Mouse (Mus musculus) frontal cortex, adult 2 months (tissue): ENCODE data around the gene Lamtor2. TPM values are rescaled to one million over a fixed set of nuclear protein-coding genes. Genes with fewer than 3 reads are reported as not detected.
"Not testable (repeated sequence)": the region's sequence is repeated elsewhere in the genome, so short reads cannot be mapped to it uniquely, and the experiment has no call there.

ENCODE experiments used
- DNase-seq, 2 experiments: peaks; one replicate each; pipeline ENCODE4 v3.0.0; 2022; ENCODE audit warnings: low spot score in 1 of 2; ENCODE audit errors: extremely low spot score in 1 of 2
- polyA plus RNA-seq: library from polyadenylated mRNA; depleted of rRNA; stranded (reverse); fragments of >200 nt; gene quantifications from 2 replicates; pipeline ENCODE4 v1.2.3, GENCODE M21; 2012; rRNA removed

Gene Lamtor2
- 110 and 131 TPM in 2 replicates for polyA plus RNA-seq

DNA sequence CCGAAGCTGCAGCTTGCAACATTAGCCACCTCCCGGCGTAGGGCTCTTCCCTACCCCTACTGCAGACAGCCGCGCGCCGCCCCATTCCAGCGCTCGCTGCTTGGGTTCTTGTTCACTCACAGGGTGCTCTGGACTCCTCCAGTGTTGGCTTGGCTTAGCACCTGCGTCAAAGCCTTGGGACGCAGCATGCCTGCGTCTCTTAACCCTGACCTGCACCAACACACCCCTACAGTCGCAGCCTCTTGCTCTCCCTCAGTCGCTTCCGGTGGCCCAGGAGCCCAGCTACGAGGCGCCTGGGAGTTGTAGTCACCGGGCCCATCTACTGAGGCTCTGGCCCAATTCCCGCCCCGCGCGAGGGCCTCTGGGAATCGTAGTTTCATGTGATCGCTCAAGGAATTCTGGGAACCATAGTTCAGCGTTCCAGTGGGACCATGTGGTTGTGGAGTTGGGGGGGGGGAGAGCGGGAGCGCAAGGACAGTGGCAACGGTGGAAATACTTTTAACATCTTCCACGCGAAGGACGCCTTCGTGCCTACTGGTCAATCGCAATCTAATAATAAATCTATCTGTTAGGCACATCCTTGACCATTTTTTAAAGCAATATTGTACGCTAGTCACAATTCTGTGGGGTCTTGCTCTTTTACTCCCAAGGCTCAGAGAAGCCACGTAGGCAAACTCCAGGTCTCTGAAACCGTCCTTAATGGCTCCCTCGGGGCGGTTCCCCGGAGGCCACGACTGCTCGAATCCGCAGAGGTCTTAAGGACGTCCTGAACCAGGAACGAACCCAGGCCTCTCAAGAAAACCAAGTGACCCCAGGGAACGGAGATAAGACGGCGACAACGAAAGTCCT is at the start of gene Lamtor2:
Gene Lamtor2, minus strand, starts transcription at position 399 of the 849 bp plus-strand sequence.
- DNase-seq: peak; percentile 98 to 99

DNA sequence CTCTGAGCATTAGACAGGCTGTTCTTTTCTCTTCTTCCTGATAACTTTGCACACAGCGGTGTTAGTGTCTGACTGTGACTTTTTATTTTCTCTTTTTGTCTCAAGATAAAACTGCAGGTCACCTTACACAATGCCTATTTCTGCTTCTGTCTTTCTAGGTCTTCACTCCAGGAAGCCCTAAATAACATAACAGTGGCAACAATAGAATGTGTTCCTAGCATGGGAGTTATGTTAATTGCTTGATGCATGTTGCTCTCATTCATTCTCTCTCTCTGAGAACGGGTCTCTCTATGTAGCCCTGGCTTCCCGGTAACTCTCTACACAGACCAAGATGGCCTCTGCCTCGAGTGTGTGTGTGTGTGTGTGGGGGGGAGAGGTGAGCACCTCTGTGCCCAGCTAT is 49.6 kb upstream of the Lamtor2 start:
- DNase-seq: no peak

DNA sequence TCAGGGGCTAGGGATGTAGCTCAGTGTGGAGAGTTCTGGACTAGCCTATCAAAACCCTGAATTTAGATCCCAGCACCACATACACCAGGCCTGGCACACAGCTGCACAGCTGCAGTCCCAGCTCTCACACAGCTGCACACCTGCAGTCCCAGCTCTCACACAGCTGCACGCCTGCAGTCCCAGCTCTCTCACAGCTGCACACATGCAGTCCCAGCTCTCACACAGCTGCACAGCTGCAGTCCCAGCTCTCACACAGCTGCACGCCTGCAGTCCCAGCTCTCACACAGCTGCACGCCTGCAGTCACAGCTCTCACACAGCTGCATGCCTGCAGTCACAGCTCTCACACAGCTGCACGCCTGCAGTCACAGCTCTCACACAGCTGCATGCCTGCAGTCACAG is 43.7 kb upstream of the Lamtor2 start:
- not testable (repeated sequence) for DNase-seq

DNA sequence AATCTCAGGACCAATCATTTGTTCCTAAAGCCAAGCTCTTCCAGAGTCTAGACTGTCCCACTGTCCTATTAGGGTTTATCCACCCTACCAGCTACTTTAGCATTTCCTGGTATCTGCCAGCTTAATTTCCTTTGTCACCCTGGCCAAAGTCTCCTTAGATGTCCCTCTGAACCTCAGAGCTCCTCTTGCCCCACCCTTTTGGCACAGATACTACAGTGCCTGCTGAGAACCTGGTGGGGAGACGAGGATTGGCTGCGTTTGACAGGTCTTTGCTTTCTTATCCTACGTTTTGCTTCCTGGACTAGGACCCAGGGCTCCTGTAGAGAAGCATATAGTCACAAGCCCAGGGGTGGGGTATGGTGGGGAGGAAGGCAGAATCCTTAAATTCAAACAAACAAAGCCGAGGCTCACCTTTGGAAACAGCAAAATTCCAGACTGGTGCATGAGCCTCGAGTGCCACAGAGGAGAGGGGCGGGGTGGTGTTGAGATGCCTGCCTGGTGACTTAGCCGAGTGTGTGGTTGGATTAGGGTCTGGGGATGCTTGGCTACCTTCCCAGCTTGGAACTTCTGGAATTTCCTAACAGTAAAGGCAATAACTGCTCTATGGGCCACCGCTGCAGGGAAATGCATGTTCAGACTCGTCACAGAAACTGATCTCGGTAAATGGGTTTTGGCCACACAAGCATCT is 41.2 kb upstream of the Lamtor2 start:
- DNase-seq: no peak

DNA sequence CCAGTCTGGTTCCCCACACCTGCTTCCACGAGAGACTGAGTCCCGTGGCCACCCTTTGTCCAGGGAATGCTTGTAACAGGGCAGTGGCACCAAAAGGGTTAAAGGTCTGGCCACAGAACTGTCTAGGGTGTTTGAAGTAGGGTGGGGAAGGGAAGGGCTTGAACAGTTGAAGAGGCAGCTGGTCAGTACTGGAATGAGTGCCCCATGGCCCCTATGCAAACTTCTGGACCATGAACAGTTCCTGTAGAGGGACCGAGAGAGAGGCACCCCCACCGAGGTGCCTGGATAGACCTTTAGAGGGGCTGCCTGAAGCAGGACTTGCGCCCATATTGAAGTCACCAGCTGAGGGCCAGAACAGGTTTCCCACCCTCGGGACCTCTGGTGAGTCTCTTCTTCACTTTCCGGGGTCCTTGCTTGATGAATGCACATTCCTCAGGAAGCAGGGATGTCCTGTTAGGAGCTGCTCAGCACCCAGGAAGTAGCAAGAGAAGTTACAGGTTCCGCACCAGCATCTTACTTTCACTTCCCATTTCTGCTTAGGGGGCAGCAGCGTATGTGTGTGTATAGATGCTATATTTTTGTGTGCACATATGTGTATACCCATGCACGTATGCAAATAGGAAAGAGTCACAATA is 40.2 kb upstream of the Lamtor2 start:
- DNase-seq: no peak

DNA sequence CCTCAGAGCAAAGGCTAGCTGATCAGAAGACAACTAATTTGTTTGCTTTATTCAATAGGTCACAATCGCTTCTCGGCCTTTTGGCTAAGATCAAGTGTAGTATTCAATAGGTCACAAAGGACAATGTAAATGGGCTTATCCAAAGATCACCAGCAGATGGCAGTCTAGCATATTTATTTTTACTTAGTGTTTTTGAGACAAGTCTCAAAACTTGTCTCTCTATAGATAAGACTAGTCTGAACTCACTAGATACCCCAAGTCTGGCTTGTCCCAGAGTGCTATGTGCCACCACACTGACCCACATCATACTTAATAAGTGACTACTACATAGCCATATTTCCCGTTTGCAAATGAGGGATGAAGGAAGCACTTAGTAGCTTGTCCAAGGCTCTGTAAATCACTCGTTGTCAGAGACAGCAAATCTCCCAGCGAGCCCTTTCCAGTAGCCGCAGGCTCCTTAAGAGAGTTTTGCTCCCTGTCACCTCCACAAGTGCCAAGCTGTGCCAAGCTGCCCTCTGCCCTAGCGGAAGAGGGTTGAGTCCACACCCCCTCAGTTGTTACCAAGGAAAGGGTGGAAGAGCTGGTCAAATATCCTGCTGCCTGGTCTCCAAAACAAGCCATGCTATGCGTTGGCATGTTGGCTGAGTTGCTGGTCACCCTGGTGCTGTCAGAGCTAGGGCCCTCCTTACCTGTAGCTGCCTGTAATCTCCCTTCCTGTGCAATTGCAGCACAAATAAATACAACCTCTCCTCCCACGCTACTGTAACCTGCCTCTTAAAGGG is 39.3 kb upstream of the Lamtor2 start:
- DNase-seq: peak in 1 of 2 experiments; percentile 81

DNA sequence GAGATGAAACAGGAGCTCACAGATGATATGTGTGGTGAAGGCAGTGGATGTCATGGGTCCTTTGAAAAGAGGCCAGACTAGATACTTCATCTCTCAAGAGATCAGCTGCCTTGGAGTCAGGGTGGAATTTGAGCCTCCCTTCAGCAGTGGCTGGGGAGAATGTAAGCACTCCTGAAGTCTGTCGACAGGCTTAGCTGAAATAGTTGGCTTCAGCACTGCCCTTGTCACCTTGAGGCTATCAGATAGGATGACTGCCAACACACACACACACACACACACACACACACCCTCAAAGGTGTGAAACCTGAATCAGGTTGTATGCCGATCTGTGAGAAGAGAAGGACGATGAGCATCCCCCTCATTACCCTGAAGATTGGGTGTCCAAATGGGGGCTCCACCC is 38.2 kb upstream of the Lamtor2 start:
- no peak for DNase-seq

DNA sequence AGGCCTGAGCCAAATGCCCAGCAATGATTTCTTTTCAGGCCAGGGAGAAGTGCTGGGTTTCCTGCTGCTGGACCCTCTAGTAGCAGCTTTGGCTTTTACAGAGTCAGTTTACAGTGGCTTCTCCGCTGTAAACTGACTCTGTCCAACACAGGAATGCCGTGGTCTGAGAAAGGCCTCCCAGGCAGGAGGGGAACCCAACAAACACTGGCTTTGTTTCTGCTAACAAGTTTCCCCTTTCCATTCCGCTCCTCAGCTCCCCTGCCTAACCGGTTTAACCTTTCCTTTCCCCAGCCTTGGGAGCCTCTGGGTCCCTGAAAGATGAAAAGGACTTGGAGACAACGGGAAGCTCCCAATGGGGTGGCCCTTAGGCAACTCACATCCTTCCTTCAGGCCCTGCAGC is 37.4 kb upstream of the Lamtor2 start:
- no peak for DNase-seq

DNA sequence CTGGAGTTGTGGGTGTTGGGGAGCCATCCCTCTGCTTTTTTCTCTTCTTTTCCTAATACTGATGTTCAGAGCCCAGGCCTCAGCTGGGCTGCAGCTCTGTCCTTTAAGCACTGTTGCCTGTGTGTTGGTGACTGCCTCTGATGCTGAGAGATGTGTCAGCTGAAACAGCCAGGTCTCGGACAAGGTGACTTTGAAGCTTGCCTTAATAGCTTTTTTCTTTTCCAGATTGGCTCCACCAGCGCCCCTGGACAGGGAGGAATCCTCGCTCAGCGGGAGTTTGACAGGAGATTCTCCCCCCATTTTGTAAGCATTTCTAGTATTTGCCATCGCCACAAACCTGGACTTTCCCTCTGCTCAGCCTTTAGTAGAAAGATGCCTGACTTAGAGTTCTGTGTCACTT is 33.8 kb upstream of the Lamtor2 start:
- DNase-seq: no peak

DNA sequence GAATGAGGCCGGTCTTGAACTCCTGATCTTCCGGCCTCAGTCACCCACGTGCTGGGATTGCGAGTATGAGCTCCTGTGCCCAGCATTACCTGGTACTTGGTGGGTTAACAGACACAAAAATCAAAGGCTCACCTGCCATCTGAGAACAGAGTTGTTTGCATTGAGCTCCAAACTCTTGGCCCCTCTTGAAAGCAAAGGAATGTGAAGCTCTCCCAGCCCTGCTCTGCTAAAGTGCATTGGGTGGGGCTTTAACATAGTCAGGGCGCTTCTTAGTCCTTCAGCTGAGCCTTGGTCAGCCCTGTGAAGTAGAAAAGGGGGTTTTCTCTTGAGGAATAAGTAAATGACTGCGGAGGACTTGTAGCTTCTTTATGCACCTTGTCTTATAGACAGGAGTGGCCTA is 32.9 kb upstream of the Lamtor2 start:
- DNase-seq: no peak

DNA sequence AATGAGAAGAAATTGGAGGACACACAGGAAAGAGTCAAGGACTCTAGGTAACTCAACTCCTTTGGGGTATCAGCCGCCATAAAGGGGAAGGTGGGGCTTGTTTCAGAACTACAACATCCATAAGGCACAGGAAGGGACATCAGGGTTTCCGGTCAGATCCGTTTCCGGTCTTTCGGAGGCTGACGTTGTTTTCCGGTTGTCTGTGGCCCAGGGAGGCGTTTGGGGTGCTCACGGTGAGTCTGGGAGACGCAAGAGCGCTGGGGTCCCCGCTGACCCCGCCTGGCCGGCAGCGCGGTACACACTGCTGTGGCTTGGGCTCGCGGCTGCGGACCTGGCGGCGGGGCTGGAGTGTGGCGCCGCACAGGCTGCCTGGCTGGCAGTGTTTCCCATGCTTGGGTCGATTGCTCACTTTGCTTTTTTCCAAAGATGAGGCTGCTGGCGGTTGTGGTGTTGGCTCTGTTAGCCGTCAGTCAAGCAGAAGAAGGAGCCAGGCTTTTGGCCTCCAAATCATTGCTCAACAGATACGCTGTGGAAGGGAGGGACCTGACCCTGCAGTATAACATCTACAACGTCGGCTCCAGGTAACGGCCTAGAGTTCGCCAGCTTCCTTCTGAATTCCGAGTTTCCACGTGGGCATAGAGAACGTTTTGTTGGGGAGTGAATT is 26.7 kb upstream of the Lamtor2 start:
- peak; percentile 80 to 86 for DNase-seq

DNA sequence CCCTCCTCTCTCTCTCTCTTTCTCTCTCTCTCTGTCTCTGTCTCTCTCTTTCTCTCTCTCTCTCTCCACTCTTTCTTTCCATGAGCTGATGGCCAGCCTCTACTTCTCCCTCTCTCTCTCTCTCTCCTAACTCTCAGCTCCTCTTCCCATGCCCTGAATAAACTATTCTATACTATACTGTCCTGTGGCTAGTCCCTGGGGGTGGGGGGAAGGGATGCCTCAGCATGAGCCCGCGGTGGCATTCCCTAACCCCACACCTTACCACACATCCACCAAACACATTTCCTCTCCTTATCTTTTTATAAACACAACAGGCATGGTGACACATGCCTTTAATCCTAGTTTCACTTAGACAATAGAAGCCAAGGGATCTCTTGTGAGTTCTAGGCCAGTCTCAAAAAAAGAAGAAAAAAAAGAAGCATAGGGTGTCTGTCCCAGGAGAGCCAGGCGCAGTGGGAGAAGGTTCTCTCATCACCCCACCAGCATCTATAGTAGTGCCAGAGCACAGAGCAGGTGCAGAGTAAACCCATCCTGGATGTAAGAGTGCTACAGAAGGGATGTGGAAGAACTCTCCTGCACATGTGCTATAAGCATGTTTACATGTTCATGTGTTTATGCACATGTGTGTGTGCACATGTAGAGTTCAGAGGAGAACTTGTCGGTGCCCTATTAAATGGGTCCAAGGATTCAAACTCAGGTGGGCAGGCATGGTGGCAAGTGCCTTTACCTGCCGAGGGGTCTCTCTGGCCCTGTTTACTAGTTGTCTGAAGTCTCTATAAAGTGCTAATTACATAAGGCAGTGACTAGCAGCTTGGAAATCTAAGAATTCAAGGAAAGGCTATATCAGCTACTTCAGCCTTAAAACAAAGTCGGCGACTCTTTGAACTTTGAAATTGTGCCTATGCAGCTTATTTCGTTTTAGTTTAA is 25.9 kb upstream of the Lamtor2 start:
- DNase-seq: no peak

DNA sequence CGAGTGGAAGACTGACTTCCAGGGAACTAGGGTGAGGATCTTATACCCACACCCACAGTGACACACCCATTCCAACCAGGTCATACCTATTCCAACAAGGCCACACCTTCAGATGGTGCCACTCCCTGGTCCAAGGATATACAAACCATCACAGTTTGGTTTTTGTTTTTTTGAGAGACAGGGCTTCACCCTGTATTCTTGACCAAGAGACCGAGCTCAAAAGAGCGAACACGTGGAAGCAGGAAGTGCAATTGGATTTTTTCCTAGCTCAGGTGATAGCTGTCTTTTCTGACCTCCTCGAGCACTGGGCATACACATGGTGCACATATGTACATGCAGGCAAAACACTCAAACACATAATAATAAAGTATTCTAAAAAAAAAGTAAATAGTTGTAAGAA is 25.0 kb upstream of the Lamtor2 start:
- not testable (repeated sequence) for DNase-seq

DNA sequence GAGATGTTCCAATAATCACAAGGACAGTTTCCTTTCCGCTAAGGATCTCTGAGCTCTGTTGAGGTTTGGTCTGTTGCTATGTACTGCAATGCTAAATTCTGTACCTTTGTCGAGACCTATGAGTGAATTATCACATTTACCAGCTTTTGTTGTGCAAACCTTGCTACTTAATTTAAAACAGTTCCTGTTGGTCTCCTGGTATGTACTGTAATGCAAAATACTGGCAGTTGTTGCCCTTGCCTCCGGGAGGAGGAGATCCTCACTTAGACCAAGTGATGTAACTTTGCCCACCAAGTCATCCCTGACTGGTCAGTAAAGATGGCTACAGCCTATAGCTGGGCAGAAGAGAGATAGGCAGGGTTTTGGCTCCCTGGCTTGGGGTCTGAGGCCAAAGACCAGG is 22.7 kb upstream of the Lamtor2 start, which contains the start of gene Ssr2:
Gene Ssr2, plus strand, starts transcription at position 337 of the 400 bp plus-strand sequence.
- no peak for DNase-seq

DNA sequence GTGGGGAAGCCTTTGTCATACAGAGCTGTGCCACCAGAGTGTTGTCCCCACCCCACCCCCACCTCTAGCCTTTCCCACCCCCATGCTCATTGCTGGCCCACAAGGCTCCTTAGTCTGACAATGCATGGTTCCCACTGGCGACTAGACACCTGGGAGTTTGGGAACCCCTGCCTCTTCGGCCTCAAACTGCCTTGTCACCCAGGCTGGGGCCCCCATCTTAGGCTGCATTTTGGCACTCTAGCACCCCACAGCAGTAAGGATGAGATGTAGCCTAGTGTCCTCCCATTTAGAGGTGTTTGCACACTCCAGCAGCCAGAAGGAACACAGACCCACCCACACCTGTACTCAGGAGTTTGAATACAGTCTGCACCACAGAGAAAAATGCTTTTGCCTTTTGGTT is 20.9 kb upstream of the Lamtor2 start:
- DNase-seq: no peak

DNA sequence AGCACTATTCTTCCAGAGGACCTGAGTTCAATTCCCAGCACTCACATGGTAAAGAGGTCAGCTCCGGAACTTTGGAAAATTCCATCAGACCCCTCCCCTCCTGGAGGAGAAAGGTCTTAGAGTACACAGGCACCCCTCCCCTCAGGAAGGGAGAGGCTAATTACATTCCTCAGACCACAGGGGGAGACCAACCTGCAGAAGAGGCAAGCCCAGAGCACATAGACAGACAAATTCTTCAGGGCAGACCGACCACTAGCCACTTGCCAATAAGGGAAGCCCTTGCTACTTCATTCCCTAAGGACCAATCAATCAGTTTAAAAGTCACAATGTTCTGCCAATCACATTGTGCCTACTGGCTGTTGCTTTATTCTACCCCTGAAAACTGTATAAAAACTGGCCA is 20.0 kb upstream of the Lamtor2 start:
- DNase-seq: no peak

DNA sequence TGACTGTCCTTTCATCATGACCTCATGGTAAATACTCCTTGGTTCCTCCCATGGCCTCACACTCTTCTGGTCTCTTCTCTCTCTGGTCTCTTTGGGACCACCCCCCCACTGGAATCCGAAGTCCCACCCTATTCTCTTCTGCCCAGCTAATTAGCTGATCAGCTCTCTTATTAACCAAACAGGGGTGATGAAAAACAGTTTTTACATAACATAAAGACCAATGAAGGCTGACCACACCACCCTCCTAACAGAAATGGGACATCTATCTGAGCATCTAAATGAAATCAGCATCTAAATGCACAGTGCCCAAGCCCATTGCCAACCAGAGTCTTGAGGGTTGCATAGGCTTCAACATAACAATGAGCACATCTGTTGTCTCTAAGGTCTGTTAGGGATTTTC is 19.0 kb upstream of the Lamtor2 start:
- DNase-seq: no peak

DNA sequence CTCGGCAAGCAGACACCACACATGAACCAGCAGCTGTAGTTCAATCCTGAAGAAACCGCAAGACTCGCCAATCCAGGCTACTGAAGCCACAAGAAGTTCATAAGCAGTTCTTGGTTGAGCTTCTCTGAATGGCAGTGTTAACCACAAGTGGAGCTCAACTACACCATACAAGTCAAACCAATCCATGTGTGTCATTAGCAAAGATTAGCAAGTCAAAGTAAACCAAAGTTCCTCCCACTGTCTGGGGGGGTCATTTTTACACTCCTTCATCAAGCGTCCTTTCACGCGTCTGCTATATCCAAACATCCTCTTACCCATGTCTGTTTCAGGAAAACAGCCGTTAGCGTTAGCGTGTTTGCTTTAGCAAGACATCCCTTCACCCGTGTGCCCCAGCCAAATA is 17.5 kb upstream of the Lamtor2 start:
- no peak for DNase-seq

DNA sequence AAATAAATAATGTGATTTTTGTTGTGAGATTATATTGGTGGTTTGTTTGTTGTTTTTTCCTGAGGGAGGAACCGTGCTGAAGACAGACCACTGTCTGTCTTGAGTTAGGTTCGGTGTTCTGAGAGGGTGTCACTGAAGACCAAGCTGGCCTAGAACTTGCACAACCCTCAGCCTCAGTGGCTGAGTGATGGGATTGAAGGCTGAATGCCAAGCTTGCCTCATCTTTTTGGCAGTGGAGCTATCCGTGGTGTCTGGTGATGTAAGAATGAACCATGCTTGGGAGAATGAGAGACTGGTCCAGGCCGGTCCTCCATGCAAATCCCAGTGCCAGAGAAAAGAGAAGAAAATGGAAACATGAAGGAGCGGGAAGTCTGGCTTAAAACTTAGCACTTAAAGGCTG is 16.8 kb upstream of the Lamtor2 start:
- DNase-seq: no peak
